Mouse (Mus musculus) liver, adult 2 months (tissue): ENCODE data around the gene Atp2a1.

Experiments
- CTCF ChIP-seq: fragments of 200-500 bp; IDR thresholded peaks from 2 replicates; pipeline ENCODE4 v1.5.1; 2011; ENCODE audit warnings: low read depth, low read length, control low read depth
- POLR2A ChIP-seq: fragments of 200-500 bp; IDR thresholded peaks from 2 replicates; pipeline ENCODE4 v1.6.1; 2011; ENCODE audit warnings: low read length, control low read depth; ENCODE audit not compliant: insufficient read depth; ENCODE audit errors: extremely low read depth

DNA sequence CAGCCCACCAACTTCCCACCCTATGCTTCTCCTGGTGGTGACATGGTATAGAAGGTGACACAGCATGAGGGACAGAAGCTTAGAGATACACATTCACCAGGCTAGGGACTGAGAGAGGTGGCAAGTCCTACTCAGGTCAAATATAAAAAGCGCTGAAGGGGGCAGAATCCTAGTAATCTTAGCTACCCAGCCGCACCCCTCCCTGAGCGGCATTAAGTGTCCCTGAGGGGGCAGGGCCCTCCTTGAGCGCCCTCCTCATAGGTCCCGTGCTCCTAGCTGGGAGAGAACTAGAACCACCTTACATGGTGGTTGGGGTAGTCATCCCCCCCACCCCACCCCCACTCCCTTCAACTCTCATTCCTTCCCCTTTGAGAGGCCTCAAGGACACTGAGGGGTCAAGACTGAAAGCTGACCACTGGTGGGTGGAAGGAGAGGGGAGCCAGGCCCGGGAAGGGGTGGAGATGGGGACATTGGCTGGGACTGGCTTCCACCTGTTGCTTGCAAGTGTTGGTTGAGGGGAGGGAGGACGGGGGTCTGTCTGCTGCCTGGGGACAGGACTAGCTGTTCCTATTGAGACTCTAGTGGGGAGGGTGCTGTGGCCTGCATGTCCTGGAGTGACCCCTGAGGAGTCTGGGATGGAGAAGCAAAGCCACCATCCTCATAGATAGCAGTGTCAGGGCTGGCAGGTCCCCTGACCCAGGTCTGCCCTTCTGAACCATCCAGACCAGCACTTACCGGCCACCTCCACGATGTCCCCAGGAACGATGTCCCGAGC lies 3.9 kb downstream of the Atp2a1 start:
- no peak for TF ChIP-seq POLR2A
- TF ChIP-seq CTCF = no peak
